Mouse (Mus musculus): Measurements from ENCODE around the gene Tceal3.

- TF ChIP-seq POLR2A (IDR thresholded peaks at IDR 0.05; ENCODE audit: insufficient read depth, low read depth, low read length) (no peak), CTCF (IDR thresholded peaks at IDR 0.05; ENCODE audit: insufficient read depth, low read depth, low read length) (no peak)
These were observed at the start of gene Tceal3 for GRCm38 (mm10) chrX:136590199-136590896.

All from olfactory bulb, adult 2 months (tissue).